Mouse (Mus musculus) megakaryocyte, embryonic 14.5 days (primary cell): ENCODE results near the gene Mettl16.

Experiments used
- FLI1 ChIP-seq: IDR thresholded peaks from 2 replicates; pipeline ENCODE4 v1.6.1; 2012; ENCODE audit warnings: low read length, inconsistent platforms, mixed read lengths
- GATA1 ChIP-seq: IDR thresholded peaks from 3 replicates; pipeline ENCODE4 v1.6.1; 2012; ENCODE audit warnings: mixed read lengths, low read length, inconsistent platforms, borderline replicate concordance

DNA sequence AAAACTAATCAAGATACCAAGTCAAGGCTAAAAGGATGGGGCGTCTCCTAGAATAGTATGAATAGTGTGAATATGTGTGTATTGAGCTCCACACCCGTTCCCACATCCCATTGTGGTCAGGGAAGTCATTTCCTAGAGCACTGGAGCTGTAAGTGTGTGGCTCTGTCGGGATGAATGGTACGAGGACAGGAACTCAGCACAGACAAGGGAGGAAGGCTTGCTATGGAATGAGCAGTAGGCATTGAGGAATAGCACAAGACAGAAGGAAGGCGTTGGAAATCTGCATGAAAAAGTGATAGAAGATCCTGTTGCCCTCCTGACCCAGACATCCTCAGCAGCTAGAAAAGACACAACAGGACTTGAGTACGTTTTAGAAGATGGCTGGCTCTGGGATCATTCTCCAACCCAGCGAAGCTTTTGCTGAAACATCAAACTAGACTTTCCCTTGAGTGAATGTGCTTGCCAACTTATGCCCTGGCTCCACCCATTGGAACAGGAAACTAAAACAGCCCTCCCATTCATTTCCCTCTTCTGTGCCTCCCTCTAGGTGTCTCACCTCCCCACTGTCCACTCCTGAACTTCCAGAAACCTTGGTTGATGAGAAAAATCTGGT is 57.3 kb downstream of the Mettl16 start:
- TF ChIP-seq GATA1 (no peak), FLI1 (no peak)
